Mouse (Mus musculus) hindbrain, embryonic 14.5 days (tissue): ENCODE data around the gene Kazn. TPM values are rescaled to one million over a fixed set of nuclear protein-coding genes. Genes with fewer than 3 reads are reported as not detected.

ENCODE experiments used
- ATAC-seq: fragments of 200-750 bp; cut with Nextera tagmentation; 2 replicates; pipeline ENCODE4 v1.8.0; 2017; ENCODE audit warnings: moderate number of reproducible peaks, mild to moderate bottlenecking, moderate TSS enrichment, moderate library complexity; ENCODE audit not compliant: low FRiP score
- DNase-seq: peaks from one replicate; pipeline ENCODE4 v3.0.0-alpha.2; 2015; ENCODE audit warnings: low spot score
- H3K27ac ChIP-seq: fragments of 300-500 bp; sonication (generic); 2 replicates; pipeline ENCODE4 v1.5.1; 2014; ENCODE audit warnings: mild to moderate bottlenecking, moderate library complexity
- H3K27me3 ChIP-seq: fragments of 300-500 bp; sonication (generic); 2 replicates; pipeline ENCODE4 v1.6.1; 2014; ENCODE audit warnings: mild to moderate bottlenecking, low read length, mixed read lengths; ENCODE audit not compliant: control insufficient read depth, insufficient read depth
- H3K36me3 ChIP-seq: fragments of 300-500 bp; sonication (generic); replicated peaks from 2 replicates; pipeline ENCODE4 v1.6.1; 2014; ENCODE audit not compliant: control insufficient read depth, insufficient read depth
- H3K4me1 ChIP-seq: fragments of 300-500 bp; sonication (generic); replicated peaks from 2 replicates; pipeline ENCODE4 v1.6.1; 2014; ENCODE audit warnings: antibody characterized with exemption, low read length, mixed read lengths; ENCODE audit not compliant: control insufficient read depth, insufficient read depth
- H3K4me2 ChIP-seq: fragments of 300-500 bp; sonication (generic); replicated peaks from 2 replicates; pipeline ENCODE4 v1.6.1; 2014; ENCODE audit warnings: mild to moderate bottlenecking, moderate library complexity
- H3K4me3 ChIP-seq: fragments of 300-500 bp; sonication (generic); replicated peaks from 2 replicates; pipeline ENCODE4 v1.5.1; 2014; ENCODE audit warnings: mild to moderate bottlenecking, low read length
- H3K9ac ChIP-seq: fragments of 300-500 bp; sonication (generic); 2 replicates; pipeline ENCODE4 v1.6.1; 2014
- H3K9me3 ChIP-seq: fragments of 300-500 bp; sonication (generic); 2 replicates; pipeline ENCODE4 v1.6.1; 2016; ENCODE audit warnings: low read length; ENCODE audit not compliant: control insufficient read depth
- WGBS: fragments of 180-500 bp; shearing (Covaris S2); extraction: QIAGEN DNeasy Blood & Tissue Kit; methylation state at CpG from one replicate; pipeline ENCODE4 v1.1.7; 2014; 5-methylcytosine and 5-hydroxymethylcytosine counted together
- polyA plus RNA-seq: library from polyadenylated mRNA; unstranded; fragments of >200 nt; fragmentation: Nextera tagmentation; extraction: Ambion mirVana; gene quantifications from 2 replicates; pipeline ENCODE4 v1.2.1, GENCODE M21; 2014

Gene Kazn
- polyA plus RNA-seq, 1 experiment from 2014 or later, result 18.5 TPM

GRCm38 (mm10) chr4:142267348-142267819 lies 28.2 kb upstream of the Kazn start:
- peak; percentile 73 for DNase-seq
- Histone ChIP-seq H3K4me2 (no peak overlapping the region), H3K4me3 (no peak overlapping the region), H3K36me3 (no peaks in the 10 kb centered on the region), H3K4me1 (peaks cover 16% of the 10 kb centered on the region), H3K9me3 (no peaks in the 10 kb centered on the region), H3K27ac (peak overlapping the region; percentile 60), H3K9ac (no peak overlapping the region), H3K27me3 (no peaks in the 10 kb centered on the region)
- WGBS, result 5% methylated on average over 4 of the region's 4 CpGs
- peak; percentile 87 for ATAC-seq

GRCm38 (mm10) chr4:142264335-142264734 lies 25.1 kb upstream of the Kazn start:
- WGBS, result 93% methylated on average over 7 of the region's 7 CpGs
- Histone ChIP-seq H3K36me3 (no peaks in the 10 kb centered on the region), H3K4me1 (peaks cover 16% of the 10 kb centered on the region), H3K4me3 (no peak overlapping the region), H3K27me3 (no peaks in the 10 kb centered on the region), H3K4me2 (no peak overlapping the region), H3K9me3 (no peaks in the 10 kb centered on the region), H3K9ac (no peak overlapping the region), H3K27ac (no peak overlapping the region)
- ATAC-seq (no peak), DNase-seq (no peak)

- Histone ChIP-seq H3K9ac (no peak overlapping the region), H3K36me3 (no peaks in the 10 kb centered on the region), H3K4me3 (no peak overlapping the region), H3K27me3 (no peaks in the 10 kb centered on the region), H3K9me3 (no peaks in the 10 kb centered on the region), H3K27ac (no peak overlapping the region), H3K4me1 (0 out of 2 replicates have a peak, but pooled peaks cover under 1% of the 10 kb centered on the region), H3K4me2 (no peak overlapping the region)
- WGBS, result 58% methylated on average over 4 of the region's 4 CpGs
- DNase-seq (no peak), ATAC-seq (no peak)
Measured at GRCm38 (mm10) chr4:142261725-142262124, 22.5 kb upstream of the Kazn start.

GRCm38 (mm10) chr4:142258730-142259129 lies 19.5 kb upstream of the Kazn start:
- 94% methylated on average over 10 of the region's 10 CpGs for WGBS

GRCm38 (mm10) chr4:142254088-142254487 lies 14.9 kb upstream of the Kazn start:
- Histone ChIP-seq H3K4me3 (no peak overlapping the region), H3K27ac (no peak overlapping the region), H3K9ac (no peak overlapping the region), H3K27me3 (no peaks in the 10 kb centered on the region), H3K9me3 (no peaks in the 10 kb centered on the region), H3K4me2 (no peak overlapping the region), H3K4me1 (no peaks in the 10 kb centered on the region), H3K36me3 (no peaks in the 10 kb centered on the region)
- no peak for ATAC-seq
- WGBS, result 84% methylated on average over 6 of the region's 6 CpGs
- no peak for DNase-seq

More at GRCm38 (mm10) chr4:142258730-142259129, 19.5 kb upstream of the Kazn start:
- Histone ChIP-seq H3K27ac (no peak overlapping the region), H3K36me3 (no peaks in the 10 kb centered on the region), H3K9ac (no peak overlapping the region), H3K4me3 (no peak overlapping the region), H3K27me3 (no peaks in the 10 kb centered on the region), H3K9me3 (no peaks in the 10 kb centered on the region), H3K4me1 (no peaks in the 10 kb centered on the region), H3K4me2 (no peak overlapping the region)
- DNase-seq (no peak), ATAC-seq (no peak)

GRCm38 (mm10) chr4:142251471-142252354 lies 12.5 kb upstream of the Kazn start:
- Histone ChIP-seq H3K4me2 (no peak overlapping the region), H3K27me3 (no peaks in the 10 kb centered on the region), H3K4me3 (no peak overlapping the region), H3K9ac (no peak overlapping the region), H3K4me1 (no peaks in the 10 kb centered on the region), H3K36me3 (no peaks in the 10 kb centered on the region), H3K9me3 (no peaks in the 10 kb centered on the region), H3K27ac (peak overlapping the region; percentile 20; the same call in 1 of the 2 replicates)
- WGBS, result 38% methylated on average over 12 of the region's 12 CpGs
- DNase-seq, result no peak
- ATAC-seq, result no peak

GRCm38 (mm10) chr4:142250054-142250453 lies 10.9 kb upstream of the Kazn start:
- DNase-seq (no peak), ATAC-seq (no peak)
- Histone ChIP-seq H3K4me1 (no peaks in the 10 kb centered on the region), H3K27me3 (no peaks in the 10 kb centered on the region), H3K9me3 (no peaks in the 10 kb centered on the region), H3K9ac (no peak overlapping the region), H3K4me3 (no peak overlapping the region), H3K4me2 (no peak overlapping the region), H3K36me3 (no peaks in the 10 kb centered on the region), H3K27ac (no peak overlapping the region)
- WGBS, result 89% methylated on average over 7 of the region's 8 CpGs

- DNase-seq (peak; percentile 63), ATAC-seq (0 out of 2 replicates have a peak, but pooled peaks have one; percentile 38)
- H3K9ac ChIP-seq, result no peak overlapping the region
- no peak overlapping the region for H3K4me2 ChIP-seq
- no peaks in the 10 kb centered on the region for H3K27me3 ChIP-seq
- no peaks in the 10 kb centered on the region for H3K9me3 ChIP-seq
- H3K4me1 ChIP-seq, result no peaks in the 10 kb centered on the region
- no peak overlapping the region for H3K27ac ChIP-seq
- H3K4me3 ChIP-seq, result no peak overlapping the region
- H3K36me3 ChIP-seq, result no peaks in the 10 kb centered on the region
- WGBS, result 21% methylated on average over 9 of the region's 9 CpGs
Measured at GRCm38 (mm10) chr4:142249401-142249800, 10.2 kb upstream of the Kazn start.

- 6% methylated on average over 5 of the region's 5 CpGs for WGBS
- no peak overlapping the region for H3K4me3 ChIP-seq
- H3K27me3 ChIP-seq, result no peaks in the 10 kb centered on the region
- ATAC-seq, result no peak
- no peaks in the 10 kb centered on the region for H3K9me3 ChIP-seq
- H3K9ac ChIP-seq, result no peak overlapping the region
- H3K4me2 ChIP-seq, result no peak overlapping the region
- H3K36me3 ChIP-seq, result no peaks in the 10 kb centered on the region
- H3K4me1 ChIP-seq, result no peaks in the 10 kb centered on the region
- DNase-seq, result peak; percentile 80
- H3K27ac ChIP-seq, result no peak overlapping the region
Measured at GRCm38 (mm10) chr4:142248426-142248825, 9.2 kb upstream of the Kazn start.
